In the genomic region with DNA sequence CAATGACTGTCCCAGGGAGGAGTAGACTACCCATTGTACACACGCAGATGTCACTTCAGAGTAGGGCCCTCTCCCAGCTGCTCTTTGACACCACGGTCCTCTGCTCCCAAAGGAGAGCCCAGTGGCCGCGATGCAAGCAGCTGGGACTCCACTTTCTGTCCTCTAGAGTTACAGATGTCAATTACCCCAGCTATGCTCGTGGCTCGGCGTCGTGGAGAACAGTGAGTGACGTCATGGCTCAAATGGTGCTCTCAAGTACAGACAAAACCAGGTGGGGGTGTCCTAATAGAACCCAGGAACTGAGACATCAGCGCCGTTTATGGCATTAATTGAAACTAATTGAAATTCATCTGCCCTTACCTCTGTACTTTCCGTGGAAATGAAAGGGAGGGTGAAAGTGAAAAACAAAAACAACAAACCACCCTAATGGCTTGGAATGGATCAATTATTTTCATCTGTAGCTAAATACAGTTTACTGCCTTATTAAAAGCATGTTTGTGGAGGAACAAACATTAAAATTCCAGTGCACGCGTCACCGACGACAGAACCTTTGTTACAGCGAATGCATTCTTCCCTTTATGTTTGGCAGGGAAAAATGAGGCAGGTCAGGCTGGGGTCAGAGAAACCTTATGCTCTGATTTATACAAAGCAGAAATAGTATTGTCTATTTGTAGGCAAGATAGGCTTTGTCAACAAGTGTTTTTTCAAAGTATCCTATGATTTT, we compare ENCODE assay signal across 17 mouse cellular contexts.
DNase-seq lines count a peak whose midpoint lies in the region; ATAC-seq lines count a peak whose summit lies in the region.
"Had no signal": no experiment of that assay in that cellular context is flagged by ENCODE, and none has a peak within 500 bp of the region (broad histone marks: within the 10 kb centered on the region; RNA-seq: fewer than 3 reads in every experiment).

No protein-coding gene starts in this region.

- H3K36me3 ChIP-seq in limb, embryonic 13.5 days: no peaks in the 10 kb centered on the region
- no peaks in the 10 kb centered on the region for H3K36me3 ChIP-seq in limb, embryonic 10.5 days
- H3K36me3 ChIP-seq in hindbrain, embryonic 12.5 days: no peaks in the 10 kb centered on the region
- H3K36me3 ChIP-seq: hindbrain, embryonic 15.5 days; limb, embryonic 15.5 days had no signal

- no peak overlapping the region for H3K4me3 ChIP-seq in limb, embryonic 13.5 days
- H3K4me3 ChIP-seq in limb, embryonic 10.5 days: no peak overlapping the region
- H3K4me3 ChIP-seq in hindbrain, embryonic 12.5 days: no peak overlapping the region
- H3K4me3 ChIP-seq: hindbrain, embryonic 15.5 days; limb, embryonic 15.5 days had no signal

- no peaks in the 10 kb centered on the region; the same call in 1 of the 2 replicates for H3K27me3 ChIP-seq in limb, embryonic 13.5 days
- H3K27me3 ChIP-seq in limb, embryonic 10.5 days (ENCODE audit: low read depth, poor library complexity, severe bottlenecking): no peaks in the 10 kb centered on the region
- H3K27me3 ChIP-seq in hindbrain, embryonic 12.5 days: no peaks in the 10 kb centered on the region
- H3K27me3 ChIP-seq: hindbrain, embryonic 15.5 days; limb, embryonic 15.5 days had no signal

- no peak for DNase-seq in limb, embryonic 10.5 days (ENCODE audit: low spot score)
- DNase-seq in embryo, embryonic 9.5 days (ENCODE audit: extremely low spot score): peak; percentile 23
- peak; percentile 80 for DNase-seq in retina, postnatal 1 day
- no peak for DNase-seq in left cerebral cortex, postnatal 25 days (ENCODE audit: low spot score in 2 of 2)
- DNase-seq in kidney, postnatal 25 days: no peak
- DNase-seq: cerebellum, postnatal 10 days; kidney, adult 9 months; layer of hippocampus, postnatal 36 days; lung, embryonic 14.5 days; thymus, postnatal 36 days had no signal

- H3K4me1 ChIP-seq in limb, embryonic 13.5 days: no peaks in the 10 kb centered on the region
- peaks cover 13% of the 10 kb centered on the region for H3K4me1 ChIP-seq in limb, embryonic 10.5 days
- peaks cover 10% of the 10 kb centered on the region for H3K4me1 ChIP-seq in hindbrain, embryonic 12.5 days
- H3K4me1 ChIP-seq: limb, embryonic 15.5 days had no signal

- no peak overlapping the region for H3K9ac ChIP-seq in limb, embryonic 13.5 days
- H3K9ac ChIP-seq in hindbrain, embryonic 12.5 days: no peak overlapping the region
- H3K9ac ChIP-seq: hindbrain, embryonic 15.5 days; limb, embryonic 15.5 days; lung, embryonic 14.5 days had no signal

- H3K9me3 ChIP-seq in limb, embryonic 13.5 days: no peaks in the 10 kb centered on the region
- no peaks in the 10 kb centered on the region for H3K9me3 ChIP-seq in limb, embryonic 10.5 days (replicated peaks)
- no peaks in the 10 kb centered on the region for H3K9me3 ChIP-seq in hindbrain, embryonic 12.5 days (replicated peaks)
- H3K9me3 ChIP-seq: hindbrain, embryonic 15.5 days; limb, embryonic 15.5 days had no signal

- H3K27ac ChIP-seq in limb, embryonic 13.5 days: no peak overlapping the region
- no peak overlapping the region for H3K27ac ChIP-seq in limb, embryonic 10.5 days
- no peak overlapping the region for H3K27ac ChIP-seq in hindbrain, embryonic 12.5 days
- H3K27ac ChIP-seq: hindbrain, embryonic 15.5 days; limb, embryonic 15.5 days; stomach, postnatal 0 days had no signal

- WGBS in limb, embryonic 13.5 days: 42% methylated on average over 17 of the region's 17 CpGs
- WGBS in limb, embryonic 10.5 days: 71% methylated on average over 17 of the region's 17 CpGs
- WGBS in hindbrain, embryonic 12.5 days: 15% methylated on average over 17 of the region's 17 CpGs

- ATAC-seq in limb, embryonic 13.5 days (ENCODE audit: low FRiP score, low read depth): peak; percentile 41; the same call in 1 of the 2 replicates
- ATAC-seq in hindbrain, embryonic 12.5 days (ENCODE audit: low FRiP score): peak; percentile 69
- ATAC-seq: CD4-positive, CD25-positive, alpha-beta regulatory T cell, adult 4 months had no signal

- H3K4me2 ChIP-seq in limb, embryonic 13.5 days (replicated peaks): no peak overlapping the region
- H3K4me2 ChIP-seq in hindbrain, embryonic 12.5 days (replicated peaks): peak overlapping the region; percentile 20
- H3K4me2 ChIP-seq: heart, embryonic 11.5 days; hindbrain, embryonic 15.5 days; limb, embryonic 15.5 days; lung, embryonic 14.5 days had no signal

- intact Hi-C loops in left cerebral cortex, postnatal 25 days (cut with DNase I): no loop called here

Comparison
In these comparisons a context has a peak if more than half of its experiments do, and no peak if none do; other contexts are left out.
1. DNase-seq: peak in embryo, embryonic 9.5 days (single experiment) and retina, postnatal 1 day (single experiment); none in limb, embryonic 10.5 days (single experiment), left cerebral cortex, postnatal 25 days (0 of 2) and kidney, postnatal 25 days (0 of 2).